Mouse (Mus musculus) CH12.LX (cell line): ENCODE results near the gene Olfr1394. TPM values are rescaled to one million over a fixed set of nuclear protein-coding genes. Genes with fewer than 3 reads are reported as not detected.
"Not testable (repeated sequence)": the region's sequence is repeated elsewhere in the genome, so short reads cannot be mapped to it uniquely, and the experiment has no call there.

ENCODE experiments used
- DNase-seq: peaks from one replicate; pipeline ENCODE4 v3.0.0-alpha.2; 2013; ENCODE audit errors: extremely low read depth
- H3K27ac ChIP-seq: 2 replicates; pipeline ENCODE4 v1.5.1; 2012; ENCODE audit warnings: low read depth, mild to moderate bottlenecking, control low read depth, moderate library complexity; ENCODE audit not compliant: insufficient read depth
- H3K27me3 ChIP-seq: replicated peaks from 2 replicates; pipeline ENCODE3; 2012; ENCODE audit warnings: inconsistent platforms
- H3K36me3 ChIP-seq, 2 experiments: replicated peaks in 1 of 2; 2 replicates each; pipeline versions ENCODE3 to v1.6.1; 2012; ENCODE audit warnings: inconsistent platforms in 1 of 2, low read length in 1 of 2, mild to moderate bottlenecking in 1 of 2, mixed read lengths in 1 of 2, moderate library complexity in 1 of 2; ENCODE audit not compliant: control insufficient read depth in 1 of 2, insufficient read depth in 1 of 2
- H3K4me1 ChIP-seq, 2 experiments: 2 replicates each; pipeline ENCODE4 v1.6.1; 2012; ENCODE audit warnings: inconsistent platforms in 1 of 2, moderate library complexity in 1 of 2; ENCODE audit not compliant: insufficient read depth in 2 of 2, control insufficient read depth in 1 of 2
- H3K4me2 ChIP-seq: 2 replicates; pipeline ENCODE4 v1.6.1; 2012; ENCODE audit warnings: low read depth, mild to moderate bottlenecking, control low read depth; ENCODE audit not compliant: poor library complexity, insufficient read depth, severe bottlenecking
- H3K4me3 ChIP-seq, 3 experiments: fragments of 150-350 bp in 1 of 3; sonication (generic) in 1 of 3; replicated peaks in 1 of 3; 2 replicates each; pipeline versions ENCODE3 to v1.5.1; 2011 to 2012; ENCODE audit warnings: low read depth in 2 of 3, low read length in 2 of 3, mild to moderate bottlenecking in 2 of 3, moderate library complexity in 2 of 3, control low read depth in 1 of 3, improper control_type of control experiment in 1 of 3, inconsistent platforms in 1 of 3, mixed read lengths in 1 of 3; ENCODE audit not compliant: poor library complexity in 1 of 3
- H3K79me2 ChIP-seq: replicated peaks from 2 replicates; pipeline ENCODE4 v1.6.1; 2012; ENCODE audit warnings: mild to moderate bottlenecking, moderate library complexity; ENCODE audit not compliant: control insufficient read depth, poor library complexity, insufficient read depth, severe bottlenecking; ENCODE audit errors: extremely low read depth
- H3K9ac ChIP-seq: 2 replicates; pipeline ENCODE4 v1.6.1; 2012; ENCODE audit warnings: low read depth, mild to moderate bottlenecking, control low read depth, moderate library complexity; ENCODE audit not compliant: insufficient read depth
- H3K9me3 ChIP-seq: replicated peaks from 2 replicates; pipeline ENCODE3; 2012; ENCODE audit warnings: low read length, inconsistent platforms, mixed read lengths
- BHLHE40 ChIP-seq: IDR thresholded peaks from 2 replicates; pipeline ENCODE4 v1.6.1; 2011; ENCODE audit warnings: mild to moderate bottlenecking, low read depth, low read length, improper control_type of control experiment
- CHD1 ChIP-seq: IDR thresholded peaks from 2 replicates; pipeline ENCODE4 v1.6.1; 2012; ENCODE audit warnings: low read depth, low read length, improper control_type of control experiment, inconsistent platforms
- CHD2 ChIP-seq: IDR thresholded peaks from 2 replicates; pipeline ENCODE4 v1.6.1; 2011; ENCODE audit warnings: low read length, improper control_type of control experiment
- CTCF ChIP-seq, 2 experiments: IDR thresholded peaks in 1 of 2; conservative IDR thresholded peaks in 1 of 2; 2 replicates each; pipeline ENCODE4 v1.5.1; 2011 to 2012; ENCODE audit warnings: low read depth in 2 of 2, low read length in 2 of 2, improper control_type of control experiment in 1 of 2, inconsistent platforms in 1 of 2, mild to moderate bottlenecking in 1 of 2, moderate library complexity in 1 of 2
- E2F4 ChIP-seq: IDR thresholded peaks from 2 replicates; pipeline ENCODE4 v1.6.1; 2011; ENCODE audit warnings: low read depth, low read length, improper control_type of control experiment; ENCODE audit not compliant: insufficient replicate concordance
- JUND ChIP-seq: conservative IDR thresholded peaks from 2 replicates; pipeline ENCODE4 v1.6.1; 2011; ENCODE audit warnings: low read depth, low read length, improper control_type of control experiment
- MEF2A ChIP-seq: IDR thresholded peaks from 2 replicates; pipeline ENCODE4 v1.6.1; 2014; ENCODE audit warnings: low read depth, mild to moderate bottlenecking, inconsistent platforms, low read length, improper control_type of control experiment, borderline replicate concordance
- MXI1 ChIP-seq: IDR thresholded peaks from 2 replicates; pipeline ENCODE4 v1.6.1; 2011; ENCODE audit warnings: mild to moderate bottlenecking, low read depth, low read length, improper control_type of control experiment
- PAX5 ChIP-seq: IDR thresholded peaks from 2 replicates; pipeline ENCODE4 v1.6.1; 2012; ENCODE audit warnings: low read length, inconsistent platforms, mixed read lengths
- RCOR1 ChIP-seq: conservative IDR thresholded peaks from 2 replicates; pipeline ENCODE4 v1.6.1; 2012; ENCODE audit warnings: low read depth, mild to moderate bottlenecking, inconsistent platforms, low read length, improper control_type of control experiment
- TBP ChIP-seq: conservative IDR thresholded peaks from 2 replicates; pipeline ENCODE4 v1.6.1; 2011; ENCODE audit warnings: low read depth, low read length, improper control_type of control experiment
- UBTF ChIP-seq: IDR thresholded peaks from 2 replicates; pipeline ENCODE4 v1.6.1; 2012; ENCODE audit warnings: low read depth, mild to moderate bottlenecking, inconsistent platforms, low read length, improper control_type of control experiment, moderate library complexity
- USF1 ChIP-seq: IDR thresholded peaks from 2 replicates; pipeline ENCODE4 v1.6.1; 2014; ENCODE audit warnings: low read depth, mild to moderate bottlenecking, inconsistent platforms, low read length, improper control_type of control experiment
- ZC3H11A ChIP-seq: IDR thresholded peaks from 2 replicates; pipeline ENCODE4 v1.6.1; 2012; ENCODE audit warnings: low read depth, mild to moderate bottlenecking, inconsistent platforms, low read length, improper control_type of control experiment
- ZNF384 ChIP-seq: IDR thresholded peaks from 2 replicates; pipeline ENCODE4 v1.6.1; 2012; ENCODE audit warnings: low read depth, low read length, improper control_type of control experiment, inconsistent platforms
- dilution Hi-C: fragments of 300-500 bp; cut with MboI; formaldehyde crosslinking; loops from 2 replicates; pipeline ENCODE4 v1.14.3; 2020; ENCODE audit warnings: low sequenced_read_pairs; ENCODE audit not compliant: extremely low pct_unique_long_range_greater_than_20kb, extremely low pct_ligation_motif_present
- in situ Hi-C: fragments of 300-500 bp; cut with MboI; formaldehyde crosslinking; loops from 3 replicates; pipeline ENCODE4 v1.14.3; 2019; ENCODE audit warnings: low sequenced_read_pairs, low pct_ligation_motif_present, low pct_unique_long_range_greater_than_20kb, mixed read lengths
- polyA plus RNA-seq: library from polyadenylated mRNA; unstranded; fragments of >175 nt; gene quantifications from 2 replicates; pipeline ENCODE4 v1.2.1, GENCODE M21; 2012; ENCODE audit warnings: low read depth; ENCODE audit not compliant: insufficient read length
- total RNA-seq, 2 experiments: library from RNA; depleted of rRNA; stranded (reverse); fragments of 300-350 nt in 1 of 2; fragments of >200 nt in 1 of 2; gene quantifications; 2 replicates each; pipeline ENCODE4 v1.2.3; 2012 to 2014

Gene Olfr1394
- total and polyA plus RNA-seq, 3 experiments = not detected

- H3K36me3 ChIP-seq = no peaks in the 10 kb centered on the region
- no peaks in the 10 kb centered on the region for H3K27me3 ChIP-seq
- dilution Hi-C loops (no loop called here), in situ Hi-C loops (no loop called here)
- H3K27ac ChIP-seq = no peak overlapping the region
- DNase-seq = no peak
- H3K9ac ChIP-seq = no peak overlapping the region
- TF ChIP-seq MXI1 = no peak
- no peak for TF ChIP-seq CHD1
- no peak for TF ChIP-seq MEF2A
- TF ChIP-seq CTCF (conservative IDR thresholded peaks at IDR 0.05 in 1 of 2, IDR thresholded peaks at IDR 0.05 in 1 of 2; ENCODE audit: low read depth in 2 of 2, low read length in 2 of 2) = no peak
- no peak for TF ChIP-seq ZC3H11A
- no peak for TF ChIP-seq USF1
- TF ChIP-seq BHLHE40 = no peak
- no peak for TF ChIP-seq JUND
- no peak for TF ChIP-seq E2F4
- TF ChIP-seq CHD2 = no peak
- TF ChIP-seq PAX5 = no peak
- no peak for TF ChIP-seq TBP
- no peak for TF ChIP-seq RCOR1
- TF ChIP-seq, all 38 proteins: peak for 0
- no peak overlapping the region for H3K4me3 ChIP-seq
- H3K4me1 ChIP-seq = no peaks in the 10 kb centered on the region
- H3K9me3 ChIP-seq = peaks cover 10% of the 10 kb centered on the region
- H3K4me2 ChIP-seq = no peak overlapping the region
- no peaks in the 10 kb centered on the region for H3K79me2 ChIP-seq
Observed at GRCm38 (mm10) chr11:49170576-49170975, 16.4 kb downstream of the Olfr1394 start.

GRCm38 (mm10) chr11:49175345-49175744 lies 21.2 kb downstream of the Olfr1394 start:
- TF ChIP-seq ZNF384 = peak; percentile 58
- no peak for TF ChIP-seq UBTF
- Histone ChIP-seq H3K27me3 (no peaks in the 10 kb centered on the region), H3K4me2 (peak overlapping the region; percentile 53; the same call in 1 of the 2 replicates), H3K27ac (no peak overlapping the region), H3K79me2 (no peaks in the 10 kb centered on the region), H3K4me3 (no peak overlapping the region), H3K9ac (no peak overlapping the region), H3K9me3 (no peaks in the 10 kb centered on the region), H3K36me3 (no peaks in the 10 kb centered on the region), H3K4me1 (0 out of 4 replicates have a peak, but pooled peaks cover 0 to 3% of the 10 kb centered on the region in 2 experiments)
- dilution Hi-C loops = no loop called here
- in situ Hi-C loops = loop anchor here (25.0 kb wide), 1 partner anchor 237 kb away; the partner anchor contains the start of gene Olfr1389
- DNase-seq = no peak

GRCm38 (mm10) chr11:49176047-49176779 lies 22.0 kb downstream of the Olfr1394 start:
- H3K27ac ChIP-seq, H3K27me3 ChIP-seq, H3K4me1 ChIP-seq, H3K36me3 ChIP-seq, H3K79me2 ChIP-seq, dilution Hi-C loops, H3K9me3 ChIP-seq, H3K9ac ChIP-seq, H3K4me3 ChIP-seq, H3K4me2 ChIP-seq, DNase-seq: not testable (repeated sequence)
- in situ Hi-C loops = loop anchor here (25.0 kb wide), 1 partner anchor 236 kb away; the partner anchor contains the start of gene Olfr1389
